Mouse (Mus musculus) CH12.LX (cell line): Measurements from ENCODE around the gene Gm44596. TPM values are rescaled to one million over a fixed set of nuclear protein-coding genes. Genes with fewer than 3 reads are reported as not detected.
"Not testable (repeated sequence)": the region's sequence is repeated elsewhere in the genome, so short reads cannot be mapped to it uniquely, and the experiment has no call there.

ENCODE experiments used
- DNase-seq: peaks from one replicate; pipeline ENCODE4 v3.0.0-alpha.2; 2013; ENCODE audit errors: extremely low read depth
- H3K27ac ChIP-seq: 2 replicates; pipeline ENCODE4 v1.5.1; 2012; ENCODE audit warnings: low read depth, mild to moderate bottlenecking, control low read depth, moderate library complexity; ENCODE audit not compliant: insufficient read depth
- H3K27me3 ChIP-seq: replicated peaks from 2 replicates; pipeline ENCODE3; 2012; ENCODE audit warnings: inconsistent platforms
- H3K36me3 ChIP-seq, 2 experiments: replicated peaks in 1 of 2; 2 replicates each; pipeline versions ENCODE3 to v1.6.1; 2012; ENCODE audit warnings: inconsistent platforms in 1 of 2, low read length in 1 of 2, mild to moderate bottlenecking in 1 of 2, mixed read lengths in 1 of 2, moderate library complexity in 1 of 2; ENCODE audit not compliant: control insufficient read depth in 1 of 2, insufficient read depth in 1 of 2
- H3K4me1 ChIP-seq, 2 experiments: 2 replicates each; pipeline ENCODE4 v1.6.1; 2012; ENCODE audit warnings: inconsistent platforms in 1 of 2, moderate library complexity in 1 of 2; ENCODE audit not compliant: insufficient read depth in 2 of 2, control insufficient read depth in 1 of 2
- H3K4me2 ChIP-seq: 2 replicates; pipeline ENCODE4 v1.6.1; 2012; ENCODE audit warnings: low read depth, mild to moderate bottlenecking, control low read depth; ENCODE audit not compliant: poor library complexity, insufficient read depth, severe bottlenecking
- H3K4me3 ChIP-seq, 3 experiments: fragments of 150-350 bp in 1 of 3; sonication (generic) in 1 of 3; replicated peaks in 1 of 3; 2 replicates each; pipeline versions ENCODE3 to v1.5.1; 2011 to 2012; ENCODE audit warnings: low read depth in 2 of 3, low read length in 2 of 3, mild to moderate bottlenecking in 2 of 3, moderate library complexity in 2 of 3, control low read depth in 1 of 3, improper control_type of control experiment in 1 of 3, inconsistent platforms in 1 of 3, mixed read lengths in 1 of 3; ENCODE audit not compliant: poor library complexity in 1 of 3
- H3K79me2 ChIP-seq: replicated peaks from 2 replicates; pipeline ENCODE4 v1.6.1; 2012; ENCODE audit warnings: mild to moderate bottlenecking, moderate library complexity; ENCODE audit not compliant: control insufficient read depth, poor library complexity, insufficient read depth, severe bottlenecking; ENCODE audit errors: extremely low read depth
- H3K9ac ChIP-seq: 2 replicates; pipeline ENCODE4 v1.6.1; 2012; ENCODE audit warnings: low read depth, mild to moderate bottlenecking, control low read depth, moderate library complexity; ENCODE audit not compliant: insufficient read depth
- H3K9me3 ChIP-seq: replicated peaks from 2 replicates; pipeline ENCODE3; 2012; ENCODE audit warnings: low read length, inconsistent platforms, mixed read lengths
- BHLHE40 ChIP-seq: IDR thresholded peaks from 2 replicates; pipeline ENCODE4 v1.6.1; 2011; ENCODE audit warnings: mild to moderate bottlenecking, low read depth, low read length, improper control_type of control experiment
- CHD1 ChIP-seq: IDR thresholded peaks from 2 replicates; pipeline ENCODE4 v1.6.1; 2012; ENCODE audit warnings: low read depth, low read length, improper control_type of control experiment, inconsistent platforms
- CHD2 ChIP-seq: IDR thresholded peaks from 2 replicates; pipeline ENCODE4 v1.6.1; 2011; ENCODE audit warnings: low read length, improper control_type of control experiment
- CTCF ChIP-seq, 2 experiments: IDR thresholded peaks in 1 of 2; conservative IDR thresholded peaks in 1 of 2; 2 replicates each; pipeline ENCODE4 v1.5.1; 2011 to 2012; ENCODE audit warnings: low read depth in 2 of 2, low read length in 2 of 2, improper control_type of control experiment in 1 of 2, inconsistent platforms in 1 of 2, mild to moderate bottlenecking in 1 of 2, moderate library complexity in 1 of 2
- ELF1 ChIP-seq: IDR thresholded peaks from 2 replicates; pipeline ENCODE4 v1.6.1; 2014; ENCODE audit warnings: low read depth, mild to moderate bottlenecking, inconsistent platforms, low read length, improper control_type of control experiment
- GABPA ChIP-seq: IDR thresholded peaks from 2 replicates; pipeline ENCODE4 v1.6.1; 2012; ENCODE audit warnings: low read depth, low read length, improper control_type of control experiment, inconsistent platforms; ENCODE audit not compliant: insufficient replicate concordance
- HCFC1 ChIP-seq: IDR thresholded peaks from 2 replicates; pipeline ENCODE4 v1.6.1; 2012; ENCODE audit warnings: low read depth, mild to moderate bottlenecking, inconsistent platforms, low read length, improper control_type of control experiment
- IRF4 ChIP-seq: IDR thresholded peaks from 2 replicates; pipeline ENCODE4 v1.6.1; 2014; ENCODE audit warnings: low read depth, mild to moderate bottlenecking, inconsistent platforms, low read length, improper control_type of control experiment
- JUN ChIP-seq: IDR thresholded peaks from 2 replicates; pipeline ENCODE4 v1.6.1; 2011; ENCODE audit warnings: low read depth, mild to moderate bottlenecking, low read length, improper control_type of control experiment, moderate library complexity; ENCODE audit not compliant: insufficient read depth
- JUND ChIP-seq: conservative IDR thresholded peaks from 2 replicates; pipeline ENCODE4 v1.6.1; 2011; ENCODE audit warnings: low read depth, low read length, improper control_type of control experiment
- KAT2A ChIP-seq: IDR thresholded peaks from 2 replicates; pipeline ENCODE4 v1.6.1; 2012; ENCODE audit warnings: low read length, improper control_type of control experiment, inconsistent platforms; ENCODE audit not compliant: insufficient replicate concordance
- MAZ ChIP-seq: IDR thresholded peaks from 2 replicates; pipeline ENCODE4 v1.6.1; 2012; ENCODE audit warnings: low read depth, mild to moderate bottlenecking, inconsistent platforms, low read length, improper control_type of control experiment, moderate library complexity
- MEF2A ChIP-seq: IDR thresholded peaks from 2 replicates; pipeline ENCODE4 v1.6.1; 2014; ENCODE audit warnings: low read depth, mild to moderate bottlenecking, inconsistent platforms, low read length, improper control_type of control experiment, borderline replicate concordance
- MXI1 ChIP-seq: IDR thresholded peaks from 2 replicates; pipeline ENCODE4 v1.6.1; 2011; ENCODE audit warnings: mild to moderate bottlenecking, low read depth, low read length, improper control_type of control experiment
- MYC ChIP-seq: IDR thresholded peaks from 2 replicates; pipeline ENCODE4 v1.6.1; 2011; ENCODE audit warnings: low read depth, mild to moderate bottlenecking, improper control_type of control experiment, low read length
- NRF1 ChIP-seq: IDR thresholded peaks from 2 replicates; pipeline ENCODE4 v1.6.1; 2014; ENCODE audit warnings: low read depth, mild to moderate bottlenecking, inconsistent platforms, low read length, improper control_type of control experiment, moderate library complexity
- PAX5 ChIP-seq: IDR thresholded peaks from 2 replicates; pipeline ENCODE4 v1.6.1; 2012; ENCODE audit warnings: low read length, inconsistent platforms, mixed read lengths
- RAD21 ChIP-seq: IDR thresholded peaks from 2 replicates; pipeline ENCODE4 v1.6.1; 2011; ENCODE audit warnings: low read depth, mild to moderate bottlenecking, low read length, improper control_type of control experiment, moderate library complexity
- SMC3 ChIP-seq: IDR thresholded peaks from 2 replicates; pipeline ENCODE4 v1.6.1; 2011; ENCODE audit warnings: low read depth, low read length, improper control_type of control experiment
- TBP ChIP-seq: conservative IDR thresholded peaks from 2 replicates; pipeline ENCODE4 v1.6.1; 2011; ENCODE audit warnings: low read depth, low read length, improper control_type of control experiment
- TCF12 ChIP-seq: IDR thresholded peaks from 2 replicates; pipeline ENCODE4 v1.6.1; 2014; ENCODE audit warnings: low read depth, mild to moderate bottlenecking, inconsistent platforms, low read length, improper control_type of control experiment
- USF1 ChIP-seq: IDR thresholded peaks from 2 replicates; pipeline ENCODE4 v1.6.1; 2014; ENCODE audit warnings: low read depth, mild to moderate bottlenecking, inconsistent platforms, low read length, improper control_type of control experiment
- ZMIZ1 ChIP-seq: IDR thresholded peaks from 2 replicates; pipeline ENCODE4 v1.6.1; 2012; ENCODE audit warnings: low read depth, mild to moderate bottlenecking, inconsistent platforms, low read length, improper control_type of control experiment
- ZNF384 ChIP-seq: IDR thresholded peaks from 2 replicates; pipeline ENCODE4 v1.6.1; 2012; ENCODE audit warnings: low read depth, low read length, improper control_type of control experiment, inconsistent platforms
- dilution Hi-C: fragments of 300-500 bp; cut with MboI; formaldehyde crosslinking; loops from 2 replicates; pipeline ENCODE4 v1.14.3; 2020; ENCODE audit warnings: low sequenced_read_pairs; ENCODE audit not compliant: extremely low pct_unique_long_range_greater_than_20kb, extremely low pct_ligation_motif_present
- in situ Hi-C: fragments of 300-500 bp; cut with MboI; formaldehyde crosslinking; loops from 3 replicates; pipeline ENCODE4 v1.14.3; 2019; ENCODE audit warnings: low sequenced_read_pairs, low pct_ligation_motif_present, low pct_unique_long_range_greater_than_20kb, mixed read lengths
- polyA plus RNA-seq: library from polyadenylated mRNA; unstranded; fragments of >175 nt; gene quantifications from 2 replicates; pipeline ENCODE4 v1.2.1, GENCODE M21; 2012; ENCODE audit warnings: low read depth; ENCODE audit not compliant: insufficient read length
- total RNA-seq, 2 experiments: library from RNA; depleted of rRNA; stranded (reverse); fragments of 300-350 nt in 1 of 2; fragments of >200 nt in 1 of 2; gene quantifications; 2 replicates each; pipeline ENCODE4 v1.2.3; 2012 to 2014

Gm44596 gene
- total and polyA plus RNA-seq, 3 experiments = not detected

- TF ChIP-seq CTCF (conservative IDR thresholded peaks at IDR 0.05 in 1 of 2, IDR thresholded peaks at IDR 0.05 in 1 of 2; ENCODE audit: low read depth in 2 of 2, low read length in 2 of 2) = peak in 1 of 2 experiments; percentile 20; a peak in 1 of 4 replicates
- H3K4me2 ChIP-seq, H3K9me3 ChIP-seq, H3K9ac ChIP-seq, H3K27ac ChIP-seq, H3K4me3 ChIP-seq, DNase-seq, dilution Hi-C loops, in situ Hi-C loops, H3K27me3 ChIP-seq, H3K79me2 ChIP-seq: not testable (repeated sequence)
- H3K4me1 ChIP-seq = peaks cover 8 to 43% of the 10 kb centered on the region in 2 experiments; a peak in 2 of 4 replicates
- H3K36me3 ChIP-seq = peaks cover 0 to 16% of the 10 kb centered on the region in 2 experiments
These were observed 5.4 kb downstream of the Gm44596 start for GRCm38 (mm10) chr6:128380594-128381167.

GRCm38 (mm10) chr6:128381254-128381653, 6.0 kb downstream of the Gm44596 start:
- Histone ChIP-seq H3K9ac (no peak overlapping the region), H3K4me1 (peaks cover 8 to 43% of the 10 kb centered on the region in 2 experiments; a peak in 2 of 4 replicates), H3K4me2 (no peak overlapping the region), H3K27me3 (no peaks in the 10 kb centered on the region), H3K27ac (no peak overlapping the region), H3K4me3 (no peak overlapping the region), H3K79me2 (no peaks in the 10 kb centered on the region), H3K36me3 (peaks cover 0 to 10% of the 10 kb centered on the region in 2 experiments), H3K9me3 (no peaks in the 10 kb centered on the region)
- TF ChIP-seq JUN (no peak), USF1 (no peak), MAZ (no peak), JUND (no peak), IRF4 (peak; percentile 70), NRF1 (no peak), MYC (no peak; the same call in 1 of the 2 replicates), SMC3 (no peak), GABPA (no peak), BHLHE40 (peak; percentile 84), TBP (no peak)
- in situ Hi-C loops (no loop called here), dilution Hi-C loops (no loop called here)
- DNase-seq = peak; percentile 40

- Histone ChIP-seq H3K4me2 (0 out of 2 replicates have a peak overlapping the region, but pooled peaks have one; percentile 3), H3K36me3 (no peaks in the 10 kb centered on the region), H3K4me1 (peaks cover 8 to 43% of the 10 kb centered on the region in 2 experiments; a peak in 2 of 4 replicates), H3K9me3 (no peaks in the 10 kb centered on the region), H3K79me2 (no peaks in the 10 kb centered on the region), H3K27ac (no peak overlapping the region), H3K4me3 (no peak overlapping the region), H3K9ac (no peak overlapping the region), H3K27me3 (no peaks in the 10 kb centered on the region)
- in situ Hi-C loops = no loop called here
- dilution Hi-C loops = no loop called here
- DNase-seq = peak; percentile 60
- TF ChIP-seq ZMIZ1 = no peak
- no peak for TF ChIP-seq CTCF (conservative IDR thresholded peaks at IDR 0.05 in 1 of 2, IDR thresholded peaks at IDR 0.05 in 1 of 2; ENCODE audit: low read depth in 2 of 2, low read length in 2 of 2)
- TF ChIP-seq PAX5 = peak; percentile 55; the same call in 1 of the 2 replicates
- peak; percentile 12; the same call in 1 of the 2 replicates for TF ChIP-seq HCFC1
- peak; percentile 62 for TF ChIP-seq ELF1
- no peak for TF ChIP-seq TBP
- TF ChIP-seq ZNF384 = peak; percentile 40; the same call in 1 of the 2 replicates
- 0 out of 2 replicates have a peak, but pooled peaks have one; percentile 40 for TF ChIP-seq TCF12
- no peak for TF ChIP-seq CHD2
- TF ChIP-seq IRF4 = 0 out of 2 replicates have a peak, but pooled peaks have one; percentile 18
- TF ChIP-seq MYC = no peak
- 0 out of 2 replicates have a peak, but pooled peaks have one; percentile 22 for TF ChIP-seq BHLHE40
- TF ChIP-seq RAD21 = no peak
- TF ChIP-seq MEF2A = peak; percentile 64; the same call in 1 of the 2 replicates
- no peak for TF ChIP-seq KAT2A
- TF ChIP-seq CHD1 = no peak
- TF ChIP-seq MXI1 = no peak
These were observed 8.4 kb downstream of the Gm44596 start for GRCm38 (mm10) chr6:128383752-128384151.
